Mouse (Mus musculus) ES-Bruce4 (cell line): Measurements from ENCODE around the gene Aqp2. TPM values are rescaled to one million over a fixed set of nuclear protein-coding genes. Genes with fewer than 3 reads are reported as not detected.

Experiments
- H3K27ac ChIP-seq: 2 replicates; pipeline ENCODE4 v1.5.1; 2012; ENCODE audit warnings: low read length, inconsistent platforms; ENCODE audit not compliant: insufficient read depth
- H3K27me3 ChIP-seq: 2 replicates; pipeline ENCODE4 v1.6.1; 2012; ENCODE audit warnings: mild to moderate bottlenecking, low read length, inconsistent platforms; ENCODE audit not compliant: control insufficient read depth, poor library complexity, insufficient read depth, severe bottlenecking
- H3K36me3 ChIP-seq: 2 replicates; pipeline ENCODE4 v1.6.1; 2012; ENCODE audit warnings: inconsistent platforms, mild to moderate bottlenecking, low read length, moderate library complexity; ENCODE audit not compliant: control insufficient read depth, poor library complexity, insufficient read depth, severe bottlenecking
- H3K4me1 ChIP-seq: one replicate; pipeline ENCODE4 v1.8.1; 2011; ENCODE audit warnings: low read length; ENCODE audit not compliant: control insufficient read depth, insufficient read depth
- H3K4me3 ChIP-seq: 2 replicates; pipeline ENCODE4 v1.5.1; 2011; ENCODE audit warnings: low read depth, mild to moderate bottlenecking, low read length
- H3K9ac ChIP-seq: 2 replicates; pipeline ENCODE4 v1.6.1; 2012; ENCODE audit warnings: low read depth, mild to moderate bottlenecking, inconsistent platforms; ENCODE audit not compliant: poor library complexity, severe bottlenecking
- H3K9me3 ChIP-seq: replicated peaks from 2 replicates; pipeline ENCODE4 v1.6.1; 2012; ENCODE audit warnings: mild to moderate bottlenecking, low read length, inconsistent platforms; ENCODE audit not compliant: control insufficient read depth, poor library complexity, insufficient read depth, severe bottlenecking
- CTCF ChIP-seq: IDR thresholded peaks from one replicate; pipeline ENCODE4 v1.8.1; 2011; ENCODE audit warnings: low read depth, low read length
- EP300 ChIP-seq: IDR thresholded peaks from 2 replicates; pipeline ENCODE4 v1.6.1; 2011; ENCODE audit warnings: low read depth, low read length; ENCODE audit not compliant: insufficient read depth
- POLR2A ChIP-seq: IDR thresholded peaks from one replicate; pipeline ENCODE4 v1.8.1; 2011; ENCODE audit warnings: low read length; ENCODE audit not compliant: insufficient read depth
- polyA plus RNA-seq: library from polyadenylated mRNA; stranded (reverse); fragments of >200 nt; gene quantifications from 2 replicates; pipeline ENCODE4 v1.2.4, GENCODE M21; 2011; ENCODE audit warnings: low read depth; ENCODE audit not compliant: missing spikeins, insufficient read depth, insufficient read length

The Aqp2 gene
- polyA plus RNA-seq, 1 experiment = not detected

DNA sequence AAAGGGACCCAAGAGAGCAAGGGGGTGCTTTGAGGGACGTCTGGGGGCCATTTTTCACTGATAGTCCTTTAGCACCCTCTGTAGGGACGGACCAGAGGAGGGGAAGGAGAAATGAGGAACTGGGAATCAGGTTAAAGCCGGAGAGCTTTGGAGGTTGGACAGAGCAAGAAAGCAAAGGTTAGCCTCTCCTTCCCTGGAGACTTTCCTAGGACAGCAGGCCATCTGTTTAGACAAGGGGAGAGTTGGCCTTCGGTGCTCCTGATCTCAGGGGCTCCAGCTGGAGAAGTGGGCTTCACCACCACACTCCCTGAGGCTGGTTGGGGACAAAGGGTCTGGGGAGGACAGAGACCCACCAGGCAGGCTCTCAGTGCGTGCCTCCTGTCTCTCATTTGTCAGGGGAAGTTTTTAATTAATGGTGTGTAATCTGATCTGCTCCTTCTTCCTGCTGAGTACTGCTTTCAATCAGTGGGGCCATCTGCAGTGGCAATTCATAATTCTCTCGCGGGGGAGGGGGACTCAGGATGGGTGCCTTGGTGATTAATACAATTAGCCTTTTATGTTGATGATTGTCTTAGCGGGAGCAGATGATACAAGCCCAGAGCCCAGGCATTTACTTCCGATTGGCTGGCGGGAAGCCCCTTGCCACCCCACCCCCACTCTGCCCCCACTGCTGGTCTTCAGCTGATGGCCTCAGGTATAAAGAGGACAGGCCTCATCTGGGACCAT is 28.7 kb downstream of the Aqp2 start:
- TF ChIP-seq EP300 (no peak), CTCF (no peak), POLR2A (no peak)
- Histone ChIP-seq H3K9ac (no peak overlapping the region), H3K36me3 (no peaks in the 10 kb centered on the region), H3K27me3 (no peaks in the 10 kb centered on the region), H3K27ac (no peak overlapping the region), H3K4me1 (no peaks in the 10 kb centered on the region), H3K4me3 (no peak overlapping the region), H3K9me3 (no peaks in the 10 kb centered on the region)

DNA sequence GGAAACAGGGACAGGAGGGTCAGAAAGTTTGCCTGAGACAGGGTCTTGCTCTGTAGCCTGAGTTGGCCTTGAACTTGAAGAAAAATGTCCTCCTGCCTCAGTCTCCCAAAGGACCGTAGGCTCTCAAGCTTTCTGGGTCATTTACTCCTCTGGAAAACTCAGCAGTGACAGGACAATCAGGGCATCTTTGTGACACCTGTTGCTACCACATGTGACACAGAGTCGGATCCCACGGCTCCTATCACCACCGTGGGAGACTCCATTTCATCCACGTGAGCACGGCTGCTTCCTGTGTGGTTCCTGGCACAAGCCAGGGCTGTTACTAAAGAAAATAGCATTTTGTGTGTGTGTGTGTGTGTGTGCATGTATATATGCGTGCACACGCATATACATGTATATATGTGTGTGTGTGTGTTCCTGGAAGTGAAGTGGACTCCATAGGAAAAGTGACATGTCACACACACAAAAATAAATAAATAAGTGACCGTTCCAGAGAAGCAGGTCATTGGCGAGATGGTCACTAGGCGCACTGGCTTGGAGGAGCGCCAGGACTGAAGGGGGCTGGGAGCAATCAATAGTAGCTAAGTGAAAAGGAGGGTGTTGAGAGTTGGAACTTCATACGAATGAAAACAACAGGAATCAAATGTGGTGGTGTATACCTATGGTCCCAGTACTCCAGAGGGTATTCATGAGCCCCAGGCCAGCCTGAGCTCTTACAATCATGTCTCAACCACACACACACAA is 29.7 kb downstream of the Aqp2 start:
- H3K36me3 ChIP-seq = no peaks in the 10 kb centered on the region
- H3K9me3 ChIP-seq = no peaks in the 10 kb centered on the region
- H3K4me1 ChIP-seq = no peaks in the 10 kb centered on the region
- TF ChIP-seq CTCF (no peak), POLR2A (no peak), EP300 (no peak)
- no peaks in the 10 kb centered on the region for H3K27me3 ChIP-seq
- no peak overlapping the region for H3K9ac ChIP-seq
- no peak overlapping the region for H3K4me3 ChIP-seq
- no peak overlapping the region for H3K27ac ChIP-seq

DNA sequence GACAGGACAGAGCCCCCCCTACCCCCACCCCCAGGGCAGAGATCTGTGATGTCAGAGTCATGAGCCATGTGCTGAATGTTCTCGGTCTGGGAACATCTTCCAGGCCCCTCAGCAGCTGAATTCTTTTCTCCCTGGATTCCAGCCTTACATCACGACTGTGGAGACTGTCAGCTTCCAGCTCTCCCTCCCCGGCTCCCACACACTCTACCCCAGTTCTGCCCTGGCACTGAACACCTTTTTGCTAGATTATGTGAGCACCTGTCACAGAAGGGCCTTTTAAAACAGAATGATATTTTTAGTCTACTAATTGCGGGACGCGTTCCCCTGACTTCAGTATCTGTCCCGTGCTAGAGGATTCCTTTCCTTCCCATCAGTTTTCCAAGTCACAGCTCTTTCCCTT is 32.7 kb downstream of the Aqp2 start:
- Histone ChIP-seq H3K4me1 (no peaks in the 10 kb centered on the region), H3K9ac (no peak overlapping the region), H3K4me3 (no peak overlapping the region), H3K36me3 (no peaks in the 10 kb centered on the region), H3K9me3 (no peaks in the 10 kb centered on the region), H3K27ac (no peak overlapping the region), H3K27me3 (no peaks in the 10 kb centered on the region)
- TF ChIP-seq POLR2A (no peak), EP300 (no peak), CTCF (no peak)

DNA sequence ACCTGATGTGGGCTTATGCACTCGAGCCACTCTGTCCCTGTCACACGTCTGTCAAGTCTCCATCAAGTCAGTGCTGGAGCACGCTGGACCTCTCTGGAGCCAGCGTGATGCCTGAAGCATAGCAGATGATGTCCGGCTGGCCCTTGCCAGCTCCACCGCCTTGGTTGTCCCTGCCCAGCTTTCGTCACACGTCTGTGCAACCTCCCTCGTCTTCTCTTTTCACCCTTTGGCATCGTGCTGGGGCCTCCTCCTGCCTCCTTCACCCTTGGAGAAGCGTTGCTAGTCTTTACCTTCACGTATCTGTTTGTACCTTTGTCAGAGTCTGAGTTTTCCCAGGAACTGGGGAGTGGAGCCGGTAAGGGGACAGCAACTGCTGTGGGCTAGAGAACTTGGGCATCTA is 35.4 kb downstream of the Aqp2 start:
- Histone ChIP-seq H3K27ac (no peak overlapping the region), H3K36me3 (no peaks in the 10 kb centered on the region), H3K4me3 (no peak overlapping the region), H3K4me1 (no peaks in the 10 kb centered on the region), H3K27me3 (no peaks in the 10 kb centered on the region), H3K9ac (no peak overlapping the region), H3K9me3 (no peaks in the 10 kb centered on the region)
- TF ChIP-seq EP300 (no peak), POLR2A (no peak), CTCF (no peak)

DNA sequence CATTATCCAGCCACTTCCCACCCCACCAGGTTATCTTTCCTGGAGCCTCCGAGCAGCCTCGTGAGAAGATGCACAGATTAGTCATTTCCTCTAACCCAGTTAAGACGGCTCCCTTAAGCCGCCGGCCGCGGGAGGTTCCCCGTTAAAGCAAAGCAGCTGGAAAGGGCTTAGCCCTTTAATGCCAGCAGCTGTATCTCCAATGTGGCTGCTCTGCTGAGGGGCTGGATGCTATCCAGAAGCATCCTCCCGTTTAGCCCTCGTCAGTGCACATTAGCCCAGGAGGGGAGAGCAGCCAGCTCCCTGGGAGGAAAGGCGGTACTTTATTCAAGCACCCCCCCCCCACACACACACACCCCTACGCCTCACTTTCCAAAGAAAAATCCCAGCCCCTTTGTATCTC is 35.9 kb downstream of the Aqp2 start:
- no peaks in the 10 kb centered on the region; the same call in 1 of the 2 replicates for H3K36me3 ChIP-seq
- H3K27me3 ChIP-seq = no peaks in the 10 kb centered on the region
- H3K4me1 ChIP-seq = no peaks in the 10 kb centered on the region
- no peak overlapping the region for H3K4me3 ChIP-seq
- no peak overlapping the region for H3K27ac ChIP-seq
- TF ChIP-seq CTCF (no peak), EP300 (no peak), POLR2A (no peak)
- no peak overlapping the region for H3K9ac ChIP-seq
- no peaks in the 10 kb centered on the region for H3K9me3 ChIP-seq

DNA sequence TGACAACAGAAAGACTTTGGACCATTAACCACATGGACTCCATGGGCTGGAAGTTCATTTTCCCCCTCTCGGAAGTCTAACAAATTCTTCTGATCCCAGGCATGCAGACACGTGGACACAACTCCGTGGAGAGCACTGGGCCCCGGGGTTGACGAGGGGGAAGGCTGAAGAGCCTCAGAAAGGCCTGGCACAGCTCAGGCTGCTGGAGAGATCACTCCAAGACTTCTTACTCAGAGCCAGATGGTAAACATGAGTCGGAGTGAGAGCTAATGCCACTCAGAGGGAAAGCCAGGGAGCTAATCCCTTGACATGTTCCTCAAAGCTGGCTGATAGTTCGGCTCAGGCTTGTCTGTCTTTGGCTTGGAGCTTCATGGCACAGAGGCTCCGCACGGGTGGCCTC is 36.4 kb downstream of the Aqp2 start:
- no peak overlapping the region for H3K27ac ChIP-seq
- no peak overlapping the region for H3K9ac ChIP-seq

More for the DNA sequence above, 36.4 kb downstream of the Aqp2 start:
- H3K4me3 ChIP-seq = no peak overlapping the region
- H3K9me3 ChIP-seq = no peaks in the 10 kb centered on the region
- no peak for TF ChIP-seq EP300
- no peak for TF ChIP-seq POLR2A
- TF ChIP-seq CTCF = no peak
- H3K27me3 ChIP-seq = no peaks in the 10 kb centered on the region
- H3K4me1 ChIP-seq = no peaks in the 10 kb centered on the region
- no peaks in the 10 kb centered on the region; the same call in 1 of the 2 replicates for H3K36me3 ChIP-seq
